Mouse (Mus musculus): ENCODE results near the gene Zfyve16.

Gene Zfyve16

DNA sequence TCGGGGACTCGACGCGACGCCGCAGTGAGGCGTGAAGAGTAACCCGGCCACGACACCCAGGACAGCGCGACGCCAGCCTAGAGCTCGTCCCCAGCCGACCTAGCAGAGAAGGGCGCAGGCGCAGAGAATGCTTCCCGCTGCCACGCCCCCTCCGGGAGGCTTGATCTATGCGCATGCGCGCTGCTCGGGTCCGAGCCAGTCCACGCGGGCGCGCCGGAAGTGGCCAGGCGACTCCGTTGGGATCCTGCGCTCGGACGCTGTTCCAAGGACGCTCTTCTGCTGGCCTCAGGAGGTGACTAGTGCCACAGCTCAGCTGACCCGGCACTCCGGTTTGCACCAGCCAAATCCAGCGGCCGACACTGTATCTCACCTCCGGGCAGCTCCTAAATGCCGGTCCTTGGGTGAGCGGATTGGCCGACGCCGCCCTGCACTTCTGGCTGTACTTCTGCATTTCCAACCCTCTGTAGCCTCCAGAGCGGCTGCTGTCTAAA, at the start of gene Zfyve16:
Gene Zfyve16, minus strand, starts transcription at position 148 of the 491 bp plus-strand sequence.
- DNase-seq = peak; percentile 99 to 100

DNA sequence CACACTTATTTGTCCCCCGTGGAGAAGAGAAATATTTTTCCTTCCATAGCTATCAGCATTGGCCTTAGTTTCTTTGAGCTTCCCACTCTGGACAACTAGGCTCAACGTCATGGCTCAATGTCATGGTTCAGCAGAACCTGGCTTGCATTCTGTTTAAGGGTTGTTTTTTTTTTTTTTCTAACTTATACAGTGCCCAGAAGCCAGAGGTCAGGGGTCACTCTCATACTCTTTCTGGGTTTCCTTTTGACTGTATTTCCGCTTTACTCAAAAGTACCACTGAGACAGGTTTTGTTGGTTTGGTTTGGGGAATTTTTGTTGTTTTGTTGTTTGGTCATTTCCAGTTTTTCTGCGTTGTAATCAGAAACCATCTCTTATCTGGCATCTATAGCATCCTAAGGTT, 47.5 kb upstream of the Zfyve16 start:
- DNase-seq = no peak

DNA sequence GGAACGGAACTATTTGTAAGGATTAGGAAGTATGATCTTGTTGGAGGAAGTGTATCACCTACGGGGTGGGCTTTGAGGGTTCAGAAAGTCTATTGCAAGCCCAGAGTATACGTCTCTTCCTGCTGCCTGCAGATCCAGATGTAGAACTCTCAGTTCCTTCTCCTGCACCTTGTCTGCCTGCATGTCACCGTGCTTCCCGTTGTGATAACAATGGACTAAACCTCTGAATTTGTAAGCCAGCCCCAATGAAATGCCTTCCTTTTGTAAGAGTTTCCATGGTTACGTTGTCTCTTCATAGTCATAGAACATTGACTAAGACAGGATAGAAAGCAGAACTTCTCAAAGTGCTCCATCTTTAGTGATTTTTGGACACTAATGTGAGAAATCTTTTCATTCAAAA, 46.0 kb upstream of the Zfyve16 start:
- DNase-seq = no peak

DNA sequence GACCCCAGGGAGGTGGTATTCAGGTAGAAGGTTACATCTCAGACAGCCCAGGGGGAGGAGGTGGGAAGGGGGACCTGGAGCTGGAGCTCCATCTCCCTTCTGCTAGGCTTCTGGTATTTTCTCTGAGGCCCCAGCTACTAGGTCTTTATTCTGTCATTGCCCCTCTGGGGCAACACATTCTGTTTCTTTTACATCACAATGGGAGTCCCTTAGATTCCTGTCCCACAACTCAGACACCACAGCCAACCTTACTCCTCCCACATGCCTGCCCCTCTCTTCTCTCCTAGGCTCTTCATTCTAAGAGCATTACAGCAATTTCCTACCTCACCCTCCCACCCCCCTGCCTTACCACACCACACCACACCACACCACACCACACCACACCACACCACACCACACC, 45.4 kb upstream of the Zfyve16 start, which contains the start of gene Spz1:
Gene Spz1, minus strand, starts transcription at position 101 of the 400 bp plus-strand sequence.
- no peak for DNase-seq

DNA sequence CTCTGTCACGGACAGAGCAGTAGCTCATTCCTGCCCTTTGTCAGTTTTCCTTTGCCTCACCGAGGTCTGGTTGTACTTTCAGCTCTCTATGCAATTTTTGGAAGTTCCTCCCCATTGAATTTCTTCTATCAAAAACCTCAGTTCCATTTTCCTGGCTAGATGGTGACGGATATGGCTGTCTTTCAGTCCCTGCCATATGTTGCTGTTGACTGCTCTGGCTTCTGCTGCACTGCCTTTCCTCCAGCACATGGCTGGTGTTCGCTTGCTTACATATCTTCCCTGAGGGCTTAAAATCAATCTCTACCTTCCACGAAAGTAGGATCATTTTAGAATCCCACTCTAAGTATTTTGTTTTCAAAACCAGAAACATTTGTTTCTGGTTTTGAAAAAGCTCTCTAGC, 28.8 kb upstream of the Zfyve16 start:
- DNase-seq = peak in 1 of 2 experiments; percentile 28

DNA sequence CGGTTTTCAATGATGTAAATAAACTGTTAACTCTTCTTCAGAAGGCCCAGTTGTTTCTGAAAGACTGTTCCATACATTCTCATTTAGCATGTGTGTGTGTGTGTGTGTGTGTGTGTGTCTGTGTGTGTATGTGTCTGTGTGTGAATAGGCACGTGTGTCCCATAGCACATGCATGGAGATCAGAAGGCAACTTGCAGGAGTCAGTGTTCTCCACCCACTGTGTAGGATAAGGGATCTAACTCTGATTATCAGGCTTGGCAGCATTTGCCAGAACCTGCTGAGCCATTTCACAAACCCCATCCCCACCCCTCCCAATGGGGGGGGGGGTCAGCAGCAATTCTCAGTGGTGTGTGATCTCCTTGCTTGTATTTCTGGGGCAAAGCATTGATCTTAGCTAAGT, 26.6 kb upstream of the Zfyve16 start:
- DNase-seq = no peak

DNA sequence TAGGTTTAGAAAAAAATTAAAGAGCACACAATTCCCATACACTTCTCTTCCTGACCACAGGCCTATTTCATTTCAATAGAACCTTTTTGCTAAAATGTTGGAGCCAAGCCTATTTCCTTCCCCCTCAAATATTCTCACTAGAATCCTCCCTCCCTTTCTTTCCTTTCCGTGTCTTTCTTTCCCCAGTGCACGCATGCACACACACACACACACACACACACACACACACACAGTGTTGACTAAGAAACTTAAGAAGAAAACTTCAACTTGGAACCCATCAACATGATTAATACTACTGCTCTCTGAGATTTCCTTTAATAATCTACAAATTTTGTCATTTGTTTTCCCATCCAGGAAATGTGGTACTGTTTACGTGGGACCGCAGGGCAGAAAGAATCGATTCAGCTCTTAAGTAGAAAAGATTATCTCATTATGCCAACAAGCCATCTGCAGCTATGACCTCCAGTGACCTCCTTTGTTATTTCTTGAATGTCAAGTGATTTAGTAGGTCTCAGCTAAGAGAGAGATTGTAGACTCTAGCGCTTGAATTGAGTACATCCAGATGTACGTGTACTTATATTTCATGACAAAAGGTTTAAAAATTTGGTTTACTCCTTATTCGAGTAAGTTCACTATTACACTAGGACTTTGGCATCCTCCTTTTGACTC, 25.9 kb upstream of the Zfyve16 start:
- no peak for DNase-seq

DNA sequence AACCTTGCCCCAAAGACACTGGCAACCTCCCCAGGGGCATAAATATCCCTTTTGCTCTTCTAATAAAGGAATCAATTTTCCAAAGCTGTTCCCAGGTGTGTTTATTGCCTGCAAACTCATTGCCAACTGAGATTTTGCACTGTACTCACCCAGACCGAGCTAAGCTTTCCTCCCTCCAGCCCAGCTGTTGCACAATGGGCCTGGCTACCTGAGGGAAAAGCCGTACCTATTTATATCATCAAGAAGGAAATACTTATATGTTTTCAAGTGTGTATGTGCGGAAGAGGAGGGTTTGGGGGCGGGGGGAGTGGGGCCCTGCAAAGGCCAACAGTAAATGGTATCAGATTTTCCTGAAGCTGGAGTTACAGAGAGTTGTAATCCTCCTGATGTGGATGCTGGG, 16.4 kb upstream of the Zfyve16 start:
- no peak for DNase-seq

DNA sequence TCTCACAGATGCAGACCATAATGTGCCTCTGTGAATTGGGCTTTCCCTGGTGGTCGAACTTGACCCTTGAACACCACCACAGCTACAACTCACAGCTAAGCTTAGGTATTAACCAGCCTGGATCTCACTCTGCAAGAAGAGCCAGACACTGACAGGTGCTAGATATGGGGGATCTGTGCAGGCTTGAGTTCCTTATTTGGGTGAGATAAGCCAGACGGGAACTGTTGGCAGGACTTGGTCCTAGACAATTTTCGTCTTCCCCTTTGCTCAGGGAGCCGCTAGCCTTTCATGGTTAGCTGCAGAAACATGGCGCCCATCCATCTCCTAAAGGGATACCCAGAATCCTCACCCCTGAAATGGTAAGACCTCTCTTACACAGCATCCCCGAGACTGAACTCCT, 10.3 kb upstream of the Zfyve16 start:
- no peak for DNase-seq

DNA sequence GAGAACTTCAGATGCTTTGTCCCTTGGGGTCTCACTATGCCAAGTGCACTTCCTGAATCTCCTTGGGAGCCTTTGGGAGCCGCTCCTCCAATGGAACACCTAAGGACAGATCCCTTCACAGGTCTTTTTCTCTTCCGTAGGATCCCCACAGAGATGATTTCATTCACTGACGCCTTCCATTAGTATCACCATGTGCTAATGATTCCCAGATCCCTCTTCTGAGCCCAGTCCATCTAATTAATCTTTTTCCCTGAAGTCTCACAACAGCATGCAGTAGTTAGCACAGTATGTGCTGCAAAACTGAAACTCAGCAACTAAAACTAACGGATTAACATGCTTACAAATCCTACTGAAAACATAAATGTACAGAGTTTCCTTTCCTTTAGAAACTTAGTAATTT, 8.5 kb upstream of the Zfyve16 start:
- DNase-seq = no peak

DNA sequence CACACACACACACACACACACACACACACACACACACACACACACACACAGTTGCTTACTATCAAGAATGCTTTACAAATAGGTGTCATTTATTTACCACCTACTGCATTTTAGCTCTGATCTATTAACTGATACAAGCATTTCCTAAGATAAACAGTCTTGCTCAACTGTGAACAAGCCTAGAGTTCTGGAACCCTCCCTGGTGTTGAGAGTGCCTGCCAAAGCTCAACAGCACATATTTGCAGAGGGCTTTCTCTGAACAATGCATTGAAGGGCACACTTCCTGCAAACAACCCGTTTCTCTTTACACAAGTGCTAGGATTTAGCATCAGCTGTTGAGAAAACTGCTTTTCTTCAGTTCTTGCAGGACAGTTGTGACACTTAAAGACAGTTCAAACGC, 3.1 kb upstream of the Zfyve16 start:
- no peak for DNase-seq

DNA sequence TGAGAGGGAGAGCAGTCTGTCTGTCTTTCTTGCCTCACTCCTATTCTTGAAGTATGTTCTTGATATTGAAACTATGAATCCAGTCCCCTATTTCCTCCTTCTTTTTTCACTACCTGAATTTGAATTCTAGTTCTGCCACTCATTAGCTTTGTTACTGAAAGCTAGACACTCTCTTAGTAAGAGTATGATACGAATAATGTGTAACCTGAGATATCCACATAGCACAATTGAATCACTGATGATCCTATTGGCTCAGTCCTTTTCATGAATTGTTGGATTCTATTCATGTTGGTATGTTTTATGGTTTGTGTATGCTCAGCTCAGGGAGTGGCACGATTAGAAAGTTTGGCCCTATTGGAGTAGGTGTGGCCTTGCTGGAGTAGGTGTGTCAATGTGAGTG, 1.5 kb upstream of the Zfyve16 start:
- DNase-seq = no peak

DNA sequence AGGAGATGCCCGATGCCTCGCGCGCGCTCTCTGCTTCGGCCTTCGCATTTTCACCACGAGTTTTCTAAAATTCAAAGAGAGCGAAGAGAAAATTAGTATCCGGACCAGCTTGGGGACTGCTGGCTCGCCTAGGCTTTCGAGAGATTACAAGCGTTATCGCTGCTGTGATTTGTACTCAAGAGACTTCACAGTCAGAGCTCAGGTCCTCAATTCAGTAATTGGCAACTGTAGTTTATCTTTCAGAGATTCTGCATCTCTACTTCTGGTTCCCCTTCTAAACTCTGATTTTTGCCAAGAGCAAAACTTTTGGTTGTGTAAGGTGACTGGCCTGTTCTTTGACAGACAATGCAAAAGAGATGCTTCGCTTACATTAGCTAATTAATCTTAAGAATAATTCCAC, 569 bp upstream of the Zfyve16 start:
- no peak for DNase-seq

DNA sequence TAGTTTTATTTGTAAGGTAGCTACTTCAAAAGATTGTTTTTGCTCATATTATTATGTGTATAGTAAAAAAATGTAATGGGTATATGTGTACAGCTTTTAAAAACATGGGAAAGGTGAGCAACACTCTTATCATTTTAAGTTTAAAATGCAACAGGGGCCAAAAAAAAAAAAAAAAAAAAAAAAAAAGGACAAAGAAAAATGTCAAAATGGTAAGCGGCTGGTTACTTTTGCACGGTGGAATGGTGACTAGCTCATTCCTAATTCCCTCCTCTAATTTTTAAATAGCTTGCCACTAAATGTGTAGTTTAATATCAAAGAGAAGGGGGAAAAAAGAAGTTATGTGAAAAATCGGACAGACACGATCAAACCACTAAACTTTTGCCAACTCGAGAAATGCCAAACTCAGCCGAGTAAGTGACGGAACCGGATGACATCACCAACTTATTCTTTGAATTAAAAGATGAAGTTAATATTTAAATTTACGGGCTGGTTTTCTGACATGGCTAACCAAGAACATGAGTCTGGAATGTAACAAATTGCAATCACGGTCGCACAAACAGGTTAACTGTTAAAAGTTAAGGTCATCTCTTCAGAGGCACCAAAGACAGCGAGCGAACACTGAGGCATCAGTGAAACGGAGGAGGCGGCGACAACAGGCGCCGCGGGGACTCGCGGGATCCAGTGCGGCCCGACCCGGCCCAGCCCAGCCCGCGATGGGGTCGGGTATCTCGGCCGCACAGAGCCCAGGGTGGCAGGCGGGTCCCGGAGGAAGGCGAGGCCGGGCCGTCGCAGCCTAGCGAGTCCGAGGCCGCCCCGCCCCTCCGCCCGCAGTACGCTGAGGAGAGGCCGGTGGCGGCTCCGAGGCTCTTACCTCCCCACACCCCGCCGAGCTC, 594 bp downstream of the Zfyve16 start:
- DNase-seq = no peak

DNA sequence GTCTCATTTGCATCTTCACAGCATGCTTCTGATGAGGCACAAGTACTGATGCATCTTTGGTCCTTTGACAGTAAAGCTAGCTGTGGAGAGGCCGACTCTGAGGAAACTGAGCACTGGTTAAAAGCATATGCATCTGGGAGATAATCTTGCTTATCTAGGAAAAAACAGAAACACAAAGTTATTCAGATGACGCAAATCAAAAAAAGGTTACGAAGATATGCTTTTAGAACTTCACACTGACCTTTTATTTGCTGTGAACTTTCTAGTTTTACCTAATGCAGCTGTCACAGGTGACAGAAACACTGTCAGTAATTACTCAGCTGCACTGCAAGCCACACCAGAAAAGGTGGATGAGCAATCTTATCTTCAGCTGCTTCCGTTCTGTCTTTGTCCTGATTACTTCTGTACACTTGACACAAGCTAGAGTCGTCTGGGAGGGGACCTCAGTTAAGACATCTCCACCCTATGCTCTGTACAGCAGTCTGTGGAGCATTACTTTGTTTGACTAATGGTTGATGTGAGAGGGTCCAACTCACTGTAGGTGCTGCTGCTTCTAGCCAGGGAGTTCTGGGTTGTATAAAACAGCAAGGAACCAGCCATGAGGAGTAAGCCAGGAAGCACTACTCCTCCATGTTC, 7.4 kb downstream of the Zfyve16 start:
- DNase-seq = no peak

DNA sequence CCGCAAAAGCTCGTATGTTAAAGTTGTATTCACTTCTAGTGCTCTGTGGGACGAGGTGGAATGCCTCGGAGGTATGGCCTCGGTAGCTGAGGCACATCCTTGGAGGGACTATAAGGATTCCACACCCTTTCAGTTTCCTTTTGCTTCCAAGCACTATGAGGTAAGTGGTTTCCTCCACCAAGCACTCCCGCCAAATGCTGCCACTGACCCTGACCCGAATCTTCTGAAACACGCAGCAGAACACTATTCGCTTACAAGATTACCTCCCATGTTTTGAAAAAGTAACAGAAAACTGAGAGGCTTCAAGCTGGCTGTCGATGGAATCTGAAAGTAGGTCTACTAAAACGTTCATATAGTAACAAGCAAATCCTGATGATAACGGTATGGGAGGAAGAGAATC, 25.8 kb downstream of the Zfyve16 start:
- DNase-seq = no peak

DNA sequence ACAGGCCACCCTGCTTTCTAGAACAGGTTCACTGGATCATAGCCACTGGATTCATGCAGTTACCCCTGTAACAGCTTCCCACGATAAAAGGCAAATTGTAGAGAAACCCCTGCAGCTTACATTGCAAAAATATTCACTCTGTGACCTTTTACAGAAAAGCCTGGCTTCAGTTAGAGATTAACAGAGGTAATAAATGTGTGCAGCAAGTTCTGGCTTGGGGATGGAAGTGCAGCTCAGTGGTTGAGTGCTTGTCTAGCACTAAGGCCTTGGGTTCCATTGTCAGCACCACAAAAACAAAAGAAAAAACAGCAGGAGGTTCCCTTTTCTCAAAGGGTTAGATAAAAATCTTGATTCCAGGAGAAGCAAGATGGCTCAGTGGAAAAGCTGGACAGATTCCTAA, 38.7 kb downstream of the Zfyve16 start:
- no peak for DNase-seq

DNA sequence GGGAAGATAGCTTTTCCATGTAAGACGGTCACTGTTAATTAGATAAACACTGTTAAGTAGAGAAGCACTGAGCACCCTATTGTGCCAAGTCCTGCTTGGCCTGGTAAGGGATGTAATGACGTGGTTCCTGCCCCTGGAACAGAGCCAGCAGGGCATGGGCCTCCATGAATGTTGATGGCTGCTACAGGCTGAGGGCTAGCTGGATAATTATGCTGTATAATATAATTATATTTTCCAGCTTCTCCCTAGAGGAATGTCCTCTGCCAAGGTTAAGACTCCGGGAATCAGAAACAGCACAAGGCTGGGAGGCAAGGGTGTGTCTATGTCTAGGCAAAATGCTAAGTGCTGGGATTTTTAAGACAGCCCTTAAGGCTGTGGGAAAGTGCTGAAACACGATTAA, 39.9 kb downstream of the Zfyve16 start:
- DNase-seq = no peak

DNA sequence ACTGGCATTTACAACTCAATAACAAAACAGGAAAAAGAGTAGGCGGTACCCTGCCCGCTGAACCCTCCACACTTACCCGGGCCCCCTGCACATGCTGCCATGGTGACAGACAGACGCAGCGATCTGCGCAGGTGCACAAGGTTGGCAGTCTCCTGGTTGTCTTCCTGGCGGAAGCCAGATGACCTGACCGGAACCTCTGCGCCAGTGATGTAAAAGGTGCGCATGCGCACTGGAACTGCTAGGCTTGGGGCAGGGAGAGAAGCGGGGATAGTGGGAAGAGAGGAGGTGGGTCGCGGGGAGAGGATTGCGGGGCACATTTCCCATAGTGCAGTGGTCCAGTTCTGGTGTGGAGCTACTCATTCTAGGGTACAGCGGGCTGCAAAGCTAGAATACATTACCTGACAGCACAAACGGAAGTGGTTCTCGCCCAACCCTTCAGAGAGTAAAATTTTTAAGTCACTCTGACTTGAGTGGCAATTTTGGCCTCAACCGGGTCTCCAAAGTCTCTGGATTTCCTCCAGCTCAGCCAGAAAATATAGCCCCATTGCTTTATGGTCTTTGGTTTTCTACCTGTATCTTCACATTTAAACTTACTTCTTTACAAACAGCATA, 46.7 kb downstream of the Zfyve16 start, which contains the start of gene Fam151b:
Gene Fam151b, minus strand, starts transcription at position 164 of the 612 bp plus-strand sequence.
- DNase-seq = peak; percentile 95

DNA sequence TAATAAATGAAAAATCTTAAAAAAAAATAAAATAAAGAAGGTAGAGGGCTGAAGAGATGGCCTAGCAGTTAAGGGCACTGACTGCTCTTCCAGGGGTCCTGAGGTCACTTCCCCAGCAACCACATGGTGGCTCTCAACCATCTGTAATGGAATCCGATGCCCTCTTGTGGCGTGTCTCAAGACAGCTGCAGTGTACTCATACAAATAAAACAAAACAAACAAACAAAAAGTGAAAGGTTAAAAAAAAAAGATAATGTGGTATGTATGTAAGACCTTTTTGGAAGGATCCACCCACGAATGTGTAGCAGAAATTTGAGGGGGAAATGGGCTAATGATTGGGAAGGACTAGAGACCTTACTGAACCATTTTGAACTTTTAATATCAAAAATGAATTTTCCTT, 47.3 kb downstream of the Zfyve16 start:
- DNase-seq = peak; percentile 61 to 72

DNA sequence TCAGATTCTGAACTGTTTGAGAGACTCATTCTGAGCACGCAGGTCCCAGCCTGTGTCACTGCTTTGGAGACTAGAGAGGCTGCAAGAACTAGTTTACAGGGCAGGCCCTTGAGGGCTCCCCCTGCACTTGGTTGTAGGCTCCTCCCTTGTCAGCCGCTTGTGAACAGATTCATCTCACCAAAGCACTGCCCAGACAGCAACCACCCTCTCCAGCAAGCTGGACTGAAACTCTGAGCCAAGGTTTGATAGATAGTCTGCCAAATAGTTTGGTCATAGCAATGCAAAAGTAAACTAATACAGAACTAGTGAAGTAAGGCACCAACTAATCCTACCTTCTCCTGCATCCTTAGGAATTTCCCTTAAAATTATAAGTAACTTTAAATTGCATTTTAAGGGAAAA, 60.5 kb downstream of the Zfyve16 start:
- no peak for DNase-seq

DNA sequence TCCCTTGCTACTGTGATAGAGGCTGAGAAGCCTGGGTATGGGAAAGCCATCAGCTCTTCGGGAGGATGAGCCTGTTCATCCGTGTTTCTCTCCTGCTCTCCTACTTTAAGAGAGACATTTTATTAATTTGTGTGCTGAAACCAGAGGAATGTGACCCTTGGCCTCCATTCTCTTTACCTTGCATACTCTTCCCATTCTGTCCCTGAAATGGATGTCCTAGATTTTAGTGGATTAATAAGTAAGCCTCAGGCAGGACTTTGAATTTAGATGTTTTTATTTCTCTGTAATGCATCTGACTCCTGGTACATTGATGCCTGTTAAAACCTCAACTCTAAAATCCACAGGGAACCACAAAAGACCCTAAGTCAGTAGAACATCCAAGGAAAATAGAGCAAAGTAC, 61.3 kb downstream of the Zfyve16 start:
- no peak for DNase-seq

DNA sequence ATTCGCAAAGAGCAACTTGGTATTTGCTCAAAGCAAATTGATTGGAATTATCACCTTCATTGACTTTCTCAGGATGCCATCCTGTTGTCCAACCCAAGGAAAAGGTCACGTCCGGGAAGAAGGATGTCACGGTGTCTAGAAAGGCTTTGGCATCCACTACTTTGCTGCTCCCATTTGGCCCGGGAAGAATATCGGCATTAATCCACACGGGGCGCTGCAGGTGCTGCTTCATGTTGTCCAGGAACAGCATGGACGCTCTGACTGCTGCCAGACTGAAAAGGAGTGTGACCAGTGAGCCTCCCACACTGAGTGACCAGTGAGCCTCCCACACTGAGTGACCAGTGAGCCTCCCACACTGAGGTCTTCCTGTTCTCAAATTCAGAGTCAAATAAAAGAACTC, 62.8 kb downstream of the Zfyve16 start:
- DNase-seq = peak; percentile 15 to 27
